Mouse (Mus musculus): ENCODE measurements around the gene Zp2.

- TF ChIP-seq CTCF (IDR thresholded peaks at IDR 0.05; ENCODE audit: control insufficient read depth, insufficient read depth, low read length) (no peak), POLR2A (IDR thresholded peaks at IDR 0.05; ENCODE audit: borderline replicate concordance, control insufficient read depth, low read depth, low read length) (no peak)
Observed at GRCm38 (mm10) chr7:120190150-120190665, 45.1 kb upstream of the Zp2 start.
